ENCODE assay signal across 9 mouse cellular contexts in the genomic region with DNA sequence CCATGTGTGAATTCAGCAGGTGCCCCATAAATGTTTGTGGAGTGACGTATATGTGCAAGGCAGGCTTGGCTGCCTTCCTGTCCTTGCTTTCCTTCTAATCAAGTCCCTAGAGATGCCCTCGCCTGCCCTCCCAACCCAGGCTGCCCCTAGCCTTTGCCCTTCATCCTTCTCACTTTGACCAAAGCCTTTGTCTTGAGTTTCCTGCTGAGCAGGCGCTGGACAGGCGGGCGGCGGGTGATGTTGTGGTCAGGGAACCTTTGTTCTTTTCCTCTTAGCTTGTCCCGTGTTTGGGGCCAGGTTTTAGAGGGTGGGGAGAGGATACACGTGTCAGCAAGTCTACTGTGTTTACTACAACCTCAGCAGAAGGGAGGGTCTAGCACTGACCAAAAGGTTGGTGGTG. TPM values are rescaled to one million over a fixed set of nuclear protein-coding genes. Genes with fewer than 3 reads are reported as not detected.
DNase-seq lines count a peak whose midpoint lies in the region; ATAC-seq and TF ChIP-seq lines count a peak whose summit lies in the region.
"Had no signal": no experiment of that assay in that cellular context is flagged by ENCODE, and none has a peak within 500 bp of the region (broad histone marks: within the 10 kb centered on the region; RNA-seq: fewer than 3 reads in every experiment).

No protein-coding gene starts in this region.

- H3K27ac ChIP-seq in hindbrain, embryonic 16.5 days (ENCODE audit: low read depth, low read length) = no peak overlapping the region
- no peak overlapping the region for H3K27ac ChIP-seq in liver, postnatal 0 days (ENCODE audit: low read depth)
- H3K27ac ChIP-seq: liver, embryonic 13.5 days had no signal

- H3K27me3 ChIP-seq in hindbrain, embryonic 16.5 days (replicated peaks; ENCODE audit: control insufficient read depth, insufficient read depth, low read length) = no peaks in the 10 kb centered on the region
- peaks cover 16% of the 10 kb centered on the region for H3K27me3 ChIP-seq in liver, postnatal 0 days (ENCODE audit: insufficient read depth, low read length)

- peak overlapping the region; percentile 96 for H3K4me2 ChIP-seq in hindbrain, embryonic 16.5 days (ENCODE audit: low read length)
- peak overlapping the region; percentile 95 for H3K4me2 ChIP-seq in liver, postnatal 0 days (ENCODE audit: low read depth, low read length)

- TF ChIP-seq CTCF in liver, postnatal 0 days (IDR thresholded peaks at IDR 0.05; ENCODE audit: low read depth) = no peak

- DNase-seq in embryo, embryonic 10 days (ENCODE audit: low spot score) = peak; percentile 29
- no peak for DNase-seq in embryo, embryonic 11 days
- peak; percentile 39 for DNase-seq in lung, postnatal 10 days
- DNase-seq in lung, postnatal 14 days = no peak
- no peak for DNase-seq in liver, postnatal 0 days
- DNase-seq in right cerebral cortex, postnatal 36 days (ENCODE audit: low spot score in 2 of 2) = no peak
- DNase-seq in ovary, postnatal 36 days (ENCODE audit: low spot score) = no peak
- DNase-seq: liver, embryonic 13.5 days had no signal

- H3K9me3 ChIP-seq in hindbrain, embryonic 16.5 days (ENCODE audit: control insufficient read depth, low read length) = no peaks in the 10 kb centered on the region
- no peaks in the 10 kb centered on the region for H3K9me3 ChIP-seq in liver, postnatal 0 days (ENCODE audit: low read length)
- H3K9me3 ChIP-seq: liver, embryonic 13.5 days had no signal

- no peak overlapping the region for H3K4me3 ChIP-seq in hindbrain, embryonic 16.5 days (ENCODE audit: low read length)
- peak overlapping the region; percentile 57 for H3K4me3 ChIP-seq in liver, postnatal 0 days (ENCODE audit: low read depth, low read length)

- H3K4me1 ChIP-seq in hindbrain, embryonic 16.5 days (ENCODE audit: control insufficient read depth, insufficient read depth, low read depth, low read length) = peaks cover 13% of the 10 kb centered on the region
- H3K4me1 ChIP-seq in liver, postnatal 0 days (ENCODE audit: insufficient read depth) = peaks cover 34% of the 10 kb centered on the region

- no peak for ATAC-seq in hindbrain, embryonic 16.5 days
- ATAC-seq in liver, postnatal 0 days = no peak

- H3K9ac ChIP-seq in hindbrain, embryonic 16.5 days (ENCODE audit: low read depth, low read length) = no peak overlapping the region
- peak overlapping the region; percentile 30; the same call in 1 of the 2 replicates for H3K9ac ChIP-seq in liver, postnatal 0 days (replicated peaks)
- H3K9ac ChIP-seq: liver, embryonic 13.5 days had no signal

- no peaks in the 10 kb centered on the region for H3K36me3 ChIP-seq in hindbrain, embryonic 16.5 days (ENCODE audit: control insufficient read depth, insufficient read depth, low read length)
- no peaks in the 10 kb centered on the region for H3K36me3 ChIP-seq in liver, postnatal 0 days (replicated peaks; ENCODE audit: insufficient read depth, low read length)
- H3K36me3 ChIP-seq: liver, embryonic 13.5 days had no signal

- WGBS in hindbrain, embryonic 16.5 days = 23% methylated on average over 8 of the region's 8 CpGs
- WGBS in liver, postnatal 0 days (ENCODE audit: insufficient replicate concordance) = 22% methylated on average over 8 of the region's 8 CpGs

- TF ChIP-seq EP300 in liver, postnatal 0 days (IDR thresholded peaks at IDR 0.05; ENCODE audit: low read depth) = 0 out of 2 replicates have a peak, but pooled peaks have one; percentile 27

RNA-seq across cellular contexts. Expression of a gene that starts 32.2 kb away (rescaled TPM):
- 33.5 and 41.6 TPM in 2 replicates for polyA plus RNA-seq in hindbrain, embryonic 16.5 days (2015; fragmentation: Nextera tagmentation; extraction: Ambion mirVana)
- polyA plus RNA-seq in liver, postnatal 0 days (2015; fragmentation: Nextera tagmentation; extraction: Ambion mirVana) = 14.8 and 15.8 TPM in 2 replicates

RNA-seq across cellular contexts. Expression of a gene that starts 43.0 kb away (rescaled TPM):
- 0.61 TPM in 1 of 2 replicates, not detected in the other for polyA plus RNA-seq in hindbrain, embryonic 16.5 days (2015; fragmentation: Nextera tagmentation; extraction: Ambion mirVana)
- polyA plus RNA-seq in liver, postnatal 0 days (2015; fragmentation: Nextera tagmentation; extraction: Ambion mirVana) = not detected in 2 replicates

Comparison
In these comparisons a context has a peak if more than half of its experiments do, and no peak if none do; other contexts are left out.
1. DNase-seq: peak in embryo, embryonic 10 days (single experiment) and lung, postnatal 10 days (single experiment); none in embryo, embryonic 11 days (single experiment), lung, postnatal 14 days (single experiment), liver, postnatal 0 days (single experiment), right cerebral cortex, postnatal 36 days (0 of 2) and ovary, postnatal 36 days (single experiment).